Mouse (Mus musculus) heart, postnatal 0 days (tissue): ENCODE results near the gene Ell.

ENCODE experiments used
- CTCF ChIP-seq: IDR thresholded peaks from 2 replicates; pipeline ENCODE4 v1.5.1; 2016; ENCODE audit warnings: antibody characterized with exemption, control low read depth, low read depth
- EP300 ChIP-seq: IDR thresholded peaks from 2 replicates; pipeline ENCODE4 v1.6.1; 2016; ENCODE audit warnings: antibody characterized with exemption, low read depth

DNA sequence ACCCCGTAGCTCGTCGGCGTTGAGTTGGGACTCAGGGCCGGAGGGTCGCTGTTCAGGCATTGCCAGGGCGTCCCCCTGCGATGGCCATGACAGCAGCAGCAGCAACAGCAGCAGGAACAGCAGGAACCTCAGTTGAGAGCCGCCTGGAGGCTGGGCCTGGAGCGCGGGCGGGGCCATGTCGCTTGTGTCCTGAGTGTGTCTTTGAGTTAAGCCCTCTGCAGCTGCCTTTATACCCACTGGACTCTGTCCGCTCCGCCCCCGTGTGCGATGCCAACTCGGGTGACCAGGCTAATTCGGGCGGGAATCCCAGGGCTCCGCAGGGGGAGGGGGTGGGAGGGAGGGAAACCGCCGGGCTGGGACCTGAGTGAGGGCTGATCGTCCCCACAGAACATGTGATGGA, 92.2 kb downstream of the Ell start:
- TF ChIP-seq EP300 (no peak), CTCF (no peak)
